Mouse (Mus musculus) lung, adult 2 months (tissue): ENCODE results near the gene Tfb2m.

Experiments
- CTCF ChIP-seq: fragments of 200-500 bp; IDR thresholded peaks from 2 replicates; pipeline ENCODE4 v1.5.1; 2011; ENCODE audit warnings: mild to moderate bottlenecking, low read length, control low read depth; ENCODE audit not compliant: insufficient read depth
- POLR2A ChIP-seq: fragments of 200-500 bp; IDR thresholded peaks from 2 replicates; pipeline ENCODE4 v1.6.1; 2011; ENCODE audit warnings: low read depth, mild to moderate bottlenecking, control low read depth, low read length, borderline replicate concordance; ENCODE audit errors: extremely low read depth

DNA sequence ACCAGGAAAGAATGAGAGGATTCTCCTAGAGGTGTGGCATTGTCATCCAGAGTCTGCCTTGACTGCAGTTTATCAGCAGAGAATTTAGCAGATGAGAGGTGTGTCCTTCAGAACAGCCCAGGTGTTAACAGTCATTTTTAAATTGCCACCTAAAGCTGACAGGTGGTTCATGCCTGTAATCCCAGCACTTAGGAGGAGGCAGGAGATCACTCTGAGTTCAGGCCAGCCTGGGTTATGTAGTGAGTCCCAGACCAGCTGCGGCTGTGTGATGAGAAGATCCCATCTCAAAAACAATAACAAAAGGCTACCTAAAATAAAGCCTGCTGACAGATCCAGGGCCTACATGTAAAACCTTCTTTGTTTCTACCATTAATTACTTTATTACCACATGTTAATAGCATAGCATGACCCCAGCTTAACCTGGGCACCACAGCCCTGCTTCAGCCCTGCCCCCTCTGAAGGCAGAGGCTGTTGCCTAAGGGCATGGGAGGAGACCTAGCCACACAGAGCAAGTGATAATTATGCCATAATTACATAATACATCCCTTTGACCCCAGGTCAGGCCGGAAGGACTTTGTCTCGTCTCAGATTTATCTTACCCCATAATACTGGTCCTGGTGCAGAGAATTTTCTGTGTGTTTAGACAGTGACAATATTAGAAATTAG is 40.5 kb upstream of the Tfb2m start:
- TF ChIP-seq POLR2A, result no peak
- no peak for TF ChIP-seq CTCF
